Mouse (Mus musculus): ENCODE data around the gene Gm49510. TPM values are rescaled to one million over a fixed set of nuclear protein-coding genes. Genes with fewer than 3 reads are reported as not detected.

Gm49510 gene
- total and polyA plus RNA-seq, 3 experiments, result 0.12 to 0.25 TPM; not detected in 1

- H3K9ac ChIP-seq (ENCODE audit: insufficient read depth, low read depth), result no peak overlapping the region
- dilution Hi-C loops (cut with MboI; ENCODE audit: extremely low pct_ligation_motif_present, extremely low pct_unique_long_range_greater_than_20kb, low sequenced_read_pairs) (no loop called here), in situ Hi-C loops (cut with MboI; ENCODE audit: low pct_ligation_motif_present, low pct_unique_long_range_greater_than_20kb, low sequenced_read_pairs) (loop anchor here (25.0 kb wide), 1 partner anchor 425 kb away; the partner anchor contains the start of genes Maff and Pla2g6)
- no peak for DNase-seq (ENCODE audit: extremely low read depth)
- H3K4me2 ChIP-seq (ENCODE audit: insufficient read depth, low read depth, poor library complexity, severe bottlenecking), result no peak overlapping the region
- H3K4me1 ChIP-seq (ENCODE audit: control insufficient read depth in 1 of 2, insufficient read depth in 2 of 2), result peaks cover 7 to 13% of the 10 kb centered on the region in 2 experiments; a peak in 3 of 4 replicates
- H3K27me3 ChIP-seq (replicated peaks), result no peaks in the 10 kb centered on the region
- H3K27ac ChIP-seq (ENCODE audit: insufficient read depth, low read depth), result no peak overlapping the region
- peaks cover 53 to 94% of the 10 kb centered on the region in 2 experiments for H3K36me3 ChIP-seq (replicated peaks in 1 of 2; ENCODE audit: control insufficient read depth in 1 of 2, insufficient read depth in 1 of 2, low read length in 1 of 2)
- H3K79me2 ChIP-seq (replicated peaks; ENCODE audit: control insufficient read depth, extremely low read depth, insufficient read depth, poor library complexity, severe bottlenecking), result no peaks in the 10 kb centered on the region
- TF ChIP-seq TCF12 (IDR thresholded peaks at IDR 0.05; ENCODE audit: low read depth, low read length) (no peak), ZNF384 (IDR thresholded peaks at IDR 0.05; ENCODE audit: low read depth, low read length) (no peak), MAX (IDR thresholded peaks at IDR 0.05; ENCODE audit: low read length) (no peak), MEF2A (IDR thresholded peaks at IDR 0.05; ENCODE audit: borderline replicate concordance, low read depth, low read length) (no peak), ZC3H11A (IDR thresholded peaks at IDR 0.05; ENCODE audit: low read depth, low read length) (no peak), MAFK (IDR thresholded peaks at IDR 0.05; ENCODE audit: insufficient replicate concordance, low read length) (no peak), GABPA (IDR thresholded peaks at IDR 0.05; ENCODE audit: insufficient replicate concordance, low read depth, low read length) (no peak), E2F4 (IDR thresholded peaks at IDR 0.05; ENCODE audit: insufficient replicate concordance, low read depth, low read length) (no peak), KAT2A (IDR thresholded peaks at IDR 0.05; ENCODE audit: insufficient replicate concordance, low read length) (no peak), EP300 (IDR thresholded peaks at IDR 0.05; ENCODE audit: low read length) (no peak), UBTF (IDR thresholded peaks at IDR 0.05; ENCODE audit: low read depth, low read length) (no peak), MXI1 (IDR thresholded peaks at IDR 0.05; ENCODE audit: low read depth, low read length) (no peak), SMC3 (IDR thresholded peaks at IDR 0.05; ENCODE audit: low read depth, low read length) (peak; percentile 49), TBP (conservative IDR thresholded peaks at IDR 0.05; ENCODE audit: low read depth, low read length) (no peak), RAD21 (IDR thresholded peaks at IDR 0.05; ENCODE audit: low read depth, low read length) (peak; percentile 44), CTCF (conservative IDR thresholded peaks at IDR 0.05 in 1 of 2, IDR thresholded peaks at IDR 0.05 in 1 of 2; ENCODE audit: low read depth in 2 of 2, low read length in 2 of 2) (peak in 1 of 2 experiments; percentile 67; a peak in 2 of 4 replicates), BHLHE40 (IDR thresholded peaks at IDR 0.05; ENCODE audit: low read depth, low read length) (no peak), JUN (IDR thresholded peaks at IDR 0.05; ENCODE audit: insufficient read depth, low read depth, low read length) (no peak), NRF1 (IDR thresholded peaks at IDR 0.05; ENCODE audit: low read depth, low read length) (no peak)
- peaks cover 8% of the 10 kb centered on the region for H3K9me3 ChIP-seq (replicated peaks; ENCODE audit: low read length)
- H3K4me3 ChIP-seq (replicated peaks in 1 of 3; ENCODE audit: low read depth in 2 of 3, low read length in 2 of 3, poor library complexity in 1 of 3), result no peak overlapping the region
These were observed 12.6 kb downstream of the Gm49510 start for GRCm38 (mm10) chr15:78912040-78912439.

GRCm38 (mm10) chr15:78913632-78914090 lies 14.2 kb downstream of the Gm49510 start, which contains the start of gene Pdxp:
Gene Pdxp (plus strand): TSS chr15:78913919.
- peaks cover 8% of the 10 kb centered on the region for H3K9me3 ChIP-seq (replicated peaks; ENCODE audit: low read length)
- peak within 1 kb of the TSS; percentile 11; the same call in 1 of the 2 replicates for H3K9ac ChIP-seq (ENCODE audit: insufficient read depth, low read depth)
- dilution Hi-C loops (cut with MboI; ENCODE audit: extremely low pct_ligation_motif_present, extremely low pct_unique_long_range_greater_than_20kb, low sequenced_read_pairs) (no loop called here), in situ Hi-C loops (cut with MboI; ENCODE audit: low pct_ligation_motif_present, low pct_unique_long_range_greater_than_20kb, low sequenced_read_pairs) (loop anchor here (25.0 kb wide), 1 partner anchor 424 kb away; the partner anchor contains the start of genes Maff and Pla2g6)
- peak within 1 kb of the TSS; percentile 67 for H3K4me2 ChIP-seq (ENCODE audit: insufficient read depth, low read depth, poor library complexity, severe bottlenecking)
- no peak within 1 kb of the TSS for H3K27ac ChIP-seq (ENCODE audit: insufficient read depth, low read depth)
- TF ChIP-seq CHD2 (IDR thresholded peaks at IDR 0.05; ENCODE audit: low read length), result peak; percentile 83
- no peak for TF ChIP-seq RAD21 (IDR thresholded peaks at IDR 0.05; ENCODE audit: low read depth, low read length)
- TF ChIP-seq POLR2A (IDR thresholded peaks at IDR 0.05; ENCODE audit: low read depth, low read length), result peak; percentile 64; the same call in 1 of the 2 replicates
- 0 out of 2 replicates have a peak, but pooled peaks have one; percentile 9 for TF ChIP-seq TCF12 (IDR thresholded peaks at IDR 0.05; ENCODE audit: low read depth, low read length)
- H3K27me3 ChIP-seq (replicated peaks), result no peaks in the 10 kb centered on the region
- peak; percentile 65 for DNase-seq (ENCODE audit: extremely low read depth)
- H3K4me3 ChIP-seq (replicated peaks in 1 of 3; ENCODE audit: low read depth in 2 of 3, low read length in 2 of 3, poor library complexity in 1 of 3), result peak within 1 kb of the TSS; percentile 3 to 75 (median 41)
- H3K36me3 ChIP-seq (replicated peaks in 1 of 2; ENCODE audit: control insufficient read depth in 1 of 2, insufficient read depth in 1 of 2, low read length in 1 of 2), result peaks cover 41 to 89% of the 10 kb centered on the region in 2 experiments
- no peaks in the 10 kb centered on the region for H3K79me2 ChIP-seq (replicated peaks; ENCODE audit: control insufficient read depth, extremely low read depth, insufficient read depth, poor library complexity, severe bottlenecking)
- H3K4me1 ChIP-seq (ENCODE audit: control insufficient read depth in 1 of 2, insufficient read depth in 2 of 2), result peaks cover 7 to 13% of the 10 kb centered on the region in 2 experiments; a peak in 3 of 4 replicates
